Mouse (Mus musculus) limb, embryonic 14.5 days (tissue): ENCODE data around the gene Arrdc1. TPM values are rescaled to one million over a fixed set of nuclear protein-coding genes. Genes with fewer than 3 reads are reported as not detected.

ENCODE experiments used
- ATAC-seq: fragments of 200-750 bp; cut with Nextera tagmentation; 2 replicates; pipeline ENCODE4 v1.8.0; 2017; ENCODE audit warnings: low read depth, moderate number of reproducible peaks, moderate TSS enrichment; ENCODE audit not compliant: low FRiP score
- DNase-seq: peaks from one replicate; pipeline ENCODE4 v3.0.0-alpha.2; 2015; ENCODE audit warnings: low spot score
- H3K27ac ChIP-seq: fragments of 300-500 bp; sonication (generic); replicated peaks from 2 replicates; pipeline ENCODE4 v1.5.1; 2014; ENCODE audit warnings: low read depth, mild to moderate bottlenecking, low read length, moderate library complexity, mixed read lengths
- H3K27me3 ChIP-seq: fragments of 300-500 bp; sonication (generic); 2 replicates; pipeline ENCODE4 v1.6.1; 2014; ENCODE audit warnings: low read length, mixed read lengths; ENCODE audit not compliant: control insufficient read depth, insufficient read depth
- H3K36me3 ChIP-seq: fragments of 300-500 bp; sonication (generic); 2 replicates; pipeline ENCODE4 v1.6.1; 2014; ENCODE audit warnings: mild to moderate bottlenecking, low read length, moderate library complexity, mixed read lengths; ENCODE audit not compliant: control insufficient read depth, insufficient read depth
- H3K4me1 ChIP-seq: fragments of 300-500 bp; sonication (generic); 2 replicates; pipeline ENCODE4 v1.6.1; 2014; ENCODE audit warnings: antibody characterized with exemption, low read length, mixed read lengths; ENCODE audit not compliant: control insufficient read depth, insufficient read depth
- H3K4me2 ChIP-seq: fragments of 300-500 bp; sonication (generic); replicated peaks from 2 replicates; pipeline ENCODE4 v1.6.1; 2014; ENCODE audit warnings: low read depth, mild to moderate bottlenecking, low read length, moderate library complexity; ENCODE audit not compliant: severe bottlenecking
- H3K4me3 ChIP-seq: fragments of 300-500 bp; sonication (generic); replicated peaks from 2 replicates; pipeline ENCODE4 v1.5.1; 2014; ENCODE audit warnings: low read length
- H3K9ac ChIP-seq: fragments of 300-500 bp; sonication (generic); 2 replicates; pipeline ENCODE4 v1.6.1; 2014; ENCODE audit warnings: mild to moderate bottlenecking, low read depth, low read length, moderate library complexity; ENCODE audit not compliant: severe bottlenecking
- H3K9me3 ChIP-seq: fragments of 300-500 bp; sonication (generic); 2 replicates; pipeline ENCODE4 v1.6.1; 2016; ENCODE audit warnings: low read length; ENCODE audit not compliant: control insufficient read depth
- POLR2A ChIP-seq: fragments of 200-500 bp; IDR thresholded peaks from 2 replicates; pipeline ENCODE4 v1.8.0; 2012; ENCODE audit warnings: inconsistent platforms, mild to moderate bottlenecking, moderate library complexity, borderline replicate concordance; ENCODE audit not compliant: insufficient read depth, insufficient read length; ENCODE audit errors: extremely low read depth
- WGBS: fragments of 180-500 bp; shearing (Covaris S2); extraction: QIAGEN DNeasy Blood & Tissue Kit; methylation state at CpG from one replicate; pipeline ENCODE4 v1.1.7; 2014; 5-methylcytosine and 5-hydroxymethylcytosine counted together
- polyA plus RNA-seq, 2 experiments: library from polyadenylated mRNA; depleted of rRNA in 1 of 2; stranded (reverse) in 1 of 2; unstranded in 1 of 2; fragments of >200 nt; fragmentation: Nextera tagmentation in 1 of 2; extraction: Ambion mirVana in 1 of 2; gene quantifications; 2 replicates each; pipeline versions ENCODE4 v1.2.1 to v1.2.3; 2012 to 2014

Gene Arrdc1
- polyA plus RNA-seq, 2 experiments = 34.1 to 65.0 TPM

DNA sequence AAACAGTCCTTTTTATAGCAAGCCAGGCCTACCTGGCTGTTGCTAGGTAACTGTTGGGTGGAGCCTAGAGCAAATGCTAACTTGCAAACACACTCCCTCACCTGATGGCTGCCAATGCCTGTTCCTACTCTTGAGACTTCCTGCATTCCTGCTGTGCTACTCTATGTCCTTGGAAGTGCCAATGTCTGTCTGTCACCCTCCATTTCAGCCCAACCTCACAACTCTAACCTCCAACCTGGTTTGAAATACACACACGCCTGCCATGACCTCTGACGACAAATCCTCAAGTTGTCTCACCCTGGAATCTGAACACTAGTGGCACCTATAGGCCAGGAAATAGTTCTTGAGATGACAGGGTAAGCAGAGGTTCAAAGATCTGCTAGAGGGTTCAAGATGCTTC is 5.9 kb downstream of the Arrdc1 start:
- Histone ChIP-seq H3K4me3 (no peak overlapping the region), H3K36me3 (0 out of 2 replicates have a peak, but pooled peaks cover 3% of the 10 kb centered on the region), H3K4me1 (peaks cover 1% of the 10 kb centered on the region), H3K27ac (no peak overlapping the region), H3K9me3 (no peaks in the 10 kb centered on the region), H3K9ac (no peak overlapping the region), H3K4me2 (no peak overlapping the region), H3K27me3 (no peaks in the 10 kb centered on the region)
- no peak for TF ChIP-seq POLR2A
- ATAC-seq (no peak), DNase-seq (no peak)
- 52% methylated on average over 2 of the region's 2 CpGs for WGBS

DNA sequence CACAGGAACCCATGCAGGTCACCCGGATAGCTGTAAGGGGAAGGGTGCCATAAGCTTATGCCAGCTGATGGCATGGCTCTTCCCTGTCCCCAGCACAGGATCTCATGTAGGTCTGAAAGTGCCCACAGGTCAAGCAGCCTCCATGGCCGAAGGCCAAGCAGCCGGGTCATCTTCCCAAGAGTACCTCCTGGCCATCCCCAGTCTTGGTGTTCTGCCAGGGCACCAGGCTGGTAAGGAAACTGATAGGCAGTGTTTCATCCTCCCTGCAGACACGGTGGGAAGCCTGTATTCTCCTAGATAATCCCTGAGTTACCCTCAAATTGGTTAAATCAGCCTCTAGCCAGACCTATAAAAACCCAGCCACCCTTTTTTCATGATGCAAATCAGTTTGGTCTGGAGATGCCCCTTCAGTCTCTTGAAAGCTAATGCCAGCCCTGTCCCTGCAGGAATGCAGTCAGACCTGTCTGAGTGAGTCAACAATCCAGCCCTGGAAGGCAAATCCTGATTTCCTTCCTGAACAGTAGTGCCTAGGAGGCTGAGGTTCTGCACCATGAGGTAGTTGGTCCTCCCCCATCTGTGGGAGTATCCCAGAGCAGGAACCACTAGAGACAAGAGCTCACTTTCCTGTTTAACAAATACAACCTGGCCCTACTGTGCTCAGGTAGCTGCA is 7.1 kb downstream of the Arrdc1 start:
- Histone ChIP-seq H3K4me2 (no peak overlapping the region), H3K27ac (no peak overlapping the region)
- no peak for ATAC-seq

DNA sequence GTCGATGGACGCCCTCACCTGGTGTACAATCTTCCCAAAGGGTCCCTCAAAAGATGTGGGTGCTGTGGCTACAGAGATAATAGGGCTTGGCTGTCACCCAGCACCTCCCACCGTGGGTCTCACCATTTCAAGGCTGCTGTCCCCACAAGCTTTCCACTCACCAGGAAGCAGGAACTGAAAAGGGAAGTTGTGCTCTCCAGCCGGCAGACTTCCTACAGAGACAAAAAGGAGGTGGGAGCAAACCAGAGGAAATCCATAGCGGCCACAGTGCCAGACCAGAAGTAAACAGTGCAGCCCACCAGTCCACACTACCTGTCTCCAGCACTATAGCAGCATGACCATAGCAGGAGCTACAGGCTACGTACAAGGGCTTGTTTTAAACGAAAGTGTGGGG is 8.1 kb downstream of the Arrdc1 start:
- Histone ChIP-seq H3K4me3 (no peak overlapping the region), H3K9me3 (no peaks in the 10 kb centered on the region), H3K9ac (no peak overlapping the region), H3K4me2 (no peak overlapping the region), H3K27me3 (no peaks in the 10 kb centered on the region), H3K4me1 (no peaks in the 10 kb centered on the region), H3K36me3 (0 out of 2 replicates have a peak, but pooled peaks cover 3% of the 10 kb centered on the region), H3K27ac (no peak overlapping the region)
- no peak for ATAC-seq
- 72% methylated on average over 7 of the region's 7 CpGs for WGBS
- DNase-seq = no peak
- no peak for TF ChIP-seq POLR2A

More for the DNA sequence above, 7.1 kb downstream of the Arrdc1 start:
- Histone ChIP-seq H3K27me3 (no peaks in the 10 kb centered on the region), H3K36me3 (0 out of 2 replicates have a peak, but pooled peaks cover 3% of the 10 kb centered on the region), H3K9ac (no peak overlapping the region), H3K4me1 (no peaks in the 10 kb centered on the region), H3K9me3 (no peaks in the 10 kb centered on the region), H3K4me3 (no peak overlapping the region)
- DNase-seq = no peak
- WGBS = 65% methylated on average over 4 of the region's 4 CpGs
- TF ChIP-seq POLR2A = no peak

DNA sequence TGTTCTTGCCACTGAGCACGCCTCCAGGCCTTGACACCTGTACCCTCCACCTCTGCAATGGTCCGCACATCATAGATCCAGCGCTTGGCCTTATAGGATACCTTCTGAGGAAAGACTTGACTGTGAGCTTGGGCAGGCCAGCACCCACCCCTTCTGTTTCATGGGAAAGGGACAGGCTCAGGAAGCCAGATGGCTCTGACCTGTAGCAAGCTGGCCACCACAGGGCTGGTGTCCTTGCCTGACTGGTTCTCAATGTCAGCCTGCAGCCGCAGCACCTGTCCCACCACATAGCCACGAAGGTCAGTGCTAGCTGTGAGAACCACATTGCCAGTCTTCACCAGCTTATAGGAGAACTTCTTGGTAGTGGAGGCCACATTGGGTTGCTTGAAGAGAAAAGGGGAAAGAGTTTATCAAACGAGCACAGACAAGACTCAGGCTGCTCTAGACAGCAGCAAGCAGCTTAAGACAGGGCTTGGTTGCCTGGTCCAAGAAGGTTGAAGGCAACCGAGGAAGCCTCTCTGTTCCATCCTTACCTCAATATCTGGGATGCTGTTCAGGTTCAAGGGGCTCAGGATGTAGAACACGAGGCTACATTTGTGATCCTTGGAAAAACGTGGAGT is 8.6 kb downstream of the Arrdc1 start:
- no peaks in the 10 kb centered on the region for H3K27me3 ChIP-seq
- no peak overlapping the region for H3K27ac ChIP-seq
- no peak for ATAC-seq
- H3K9ac ChIP-seq = no peak overlapping the region
- H3K9me3 ChIP-seq = no peaks in the 10 kb centered on the region
- no peak for DNase-seq
- no peaks in the 10 kb centered on the region for H3K4me1 ChIP-seq
- TF ChIP-seq POLR2A = no peak
- H3K36me3 ChIP-seq = 0 out of 2 replicates have a peak, but pooled peaks cover 3% of the 10 kb centered on the region
- H3K4me3 ChIP-seq = no peak overlapping the region
- 74% methylated on average over 9 of the region's 9 CpGs for whole genome bisulfite sequencing
- H3K4me2 ChIP-seq = no peak overlapping the region

DNA sequence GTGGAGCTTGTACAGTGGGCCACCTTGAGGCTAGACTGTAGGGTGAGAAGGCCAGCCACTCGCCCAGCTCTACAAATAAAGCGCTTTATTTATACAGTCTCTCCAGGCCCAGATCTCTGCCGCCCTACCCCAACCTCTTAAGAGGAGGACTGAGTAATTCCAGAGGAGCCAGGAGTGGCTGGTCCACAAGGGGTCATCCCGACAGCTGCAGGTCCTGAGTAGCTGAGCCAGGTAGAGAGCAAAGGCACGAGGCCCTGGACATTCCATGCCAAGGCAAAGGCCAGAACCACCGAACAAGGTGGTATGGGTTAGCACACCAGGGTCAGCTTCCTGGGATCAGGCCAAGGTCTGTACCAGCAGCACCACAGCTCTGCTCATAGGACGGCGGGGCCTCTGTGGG is 9.8 kb downstream of the Arrdc1 start:
- H3K4me1 ChIP-seq = no peaks in the 10 kb centered on the region
- no peak overlapping the region for H3K4me2 ChIP-seq
- H3K4me3 ChIP-seq = no peak overlapping the region
- WGBS = 84% methylated on average over 8 of the region's 8 CpGs
- TF ChIP-seq POLR2A = no peak
- no peak overlapping the region for H3K27ac ChIP-seq
- no peaks in the 10 kb centered on the region for H3K27me3 ChIP-seq
- no peak for ATAC-seq
- H3K9me3 ChIP-seq = no peaks in the 10 kb centered on the region
- DNase-seq = no peak
- H3K9ac ChIP-seq = no peak overlapping the region
- 0 out of 2 replicates have a peak, but pooled peaks cover 3% of the 10 kb centered on the region for H3K36me3 ChIP-seq
